Mouse (Mus musculus) embryonic facial prominence, embryonic 14.5 days (tissue): ENCODE results near the gene Rnf225. TPM values are rescaled to one million over a fixed set of nuclear protein-coding genes. Genes with fewer than 3 reads are reported as not detected.

ENCODE experiments used
- ATAC-seq: fragments of 200-750 bp; cut with Nextera tagmentation; 2 replicates; pipeline ENCODE4 v1.8.0; 2017; ENCODE audit warnings: low read depth, moderate number of reproducible peaks, moderate TSS enrichment
- DNase-seq: peaks from one replicate; pipeline ENCODE4 v3.0.0-alpha.2; 2015; ENCODE audit warnings: low spot score
- H3K27ac ChIP-seq: fragments of 300-500 bp; sonication (generic); replicated peaks from 2 replicates; pipeline ENCODE4 v1.5.1; 2014; ENCODE audit warnings: low read depth, mild to moderate bottlenecking, low read length, moderate library complexity
- H3K27me3 ChIP-seq: fragments of 300-500 bp; sonication (generic); replicated peaks from 2 replicates; pipeline ENCODE4 v1.6.1; 2014; ENCODE audit warnings: low read length; ENCODE audit not compliant: control insufficient read depth, insufficient read depth
- H3K36me3 ChIP-seq: fragments of 300-500 bp; sonication (generic); 2 replicates; pipeline ENCODE4 v1.6.1; 2014; ENCODE audit warnings: low read length, mixed read lengths; ENCODE audit not compliant: control insufficient read depth, insufficient read depth
- H3K4me1 ChIP-seq: fragments of 300-500 bp; sonication (generic); 2 replicates; pipeline ENCODE4 v1.6.1; 2014; ENCODE audit warnings: antibody characterized with exemption, low read length; ENCODE audit not compliant: control insufficient read depth, insufficient read depth
- H3K4me2 ChIP-seq: fragments of 300-500 bp; sonication (generic); 2 replicates; pipeline ENCODE4 v1.6.1; 2014; ENCODE audit warnings: low read depth, mild to moderate bottlenecking, low read length, moderate library complexity, mixed read lengths
- H3K4me3 ChIP-seq: fragments of 300-500 bp; sonication (generic); 2 replicates; pipeline ENCODE4 v1.5.1; 2014; ENCODE audit warnings: low read depth, mild to moderate bottlenecking, low read length
- H3K9ac ChIP-seq: fragments of 300-500 bp; sonication (generic); 2 replicates; pipeline ENCODE4 v1.6.1; 2014; ENCODE audit warnings: low read depth, mild to moderate bottlenecking, low read length, moderate library complexity, mixed read lengths
- H3K9me3 ChIP-seq: fragments of 300-500 bp; sonication (generic); 2 replicates; pipeline ENCODE4 v1.6.1; 2016; ENCODE audit warnings: low read length; ENCODE audit not compliant: control insufficient read depth
- WGBS: fragments of 180-500 bp; shearing (Covaris S2); extraction: QIAGEN DNeasy Blood & Tissue Kit; methylation state at CpG from one replicate; pipeline ENCODE4 v1.1.7; 2014; 5-methylcytosine and 5-hydroxymethylcytosine counted together
- polyA plus RNA-seq: library from polyadenylated mRNA; unstranded; fragments of >200 nt; fragmentation: Nextera tagmentation; extraction: Ambion mirVana; gene quantifications from 2 replicates; pipeline ENCODE4 v1.2.1, GENCODE M21; 2014

Rnf225 gene
- polyA plus RNA-seq, 1 experiment from 2014 or later, result 0.49 TPM

GRCm38 (mm10) chr7:12980291-12980690, 53.1 kb downstream of the Rnf225 start:
- ATAC-seq (no peak), DNase-seq (no peak)
- H3K9ac ChIP-seq, result no peak overlapping the region
- no peaks in the 10 kb centered on the region for H3K9me3 ChIP-seq
- H3K36me3 ChIP-seq, result peaks cover 10% of the 10 kb centered on the region; the same call in 1 of the 2 replicates
- peaks cover 4% of the 10 kb centered on the region; the same call in 1 of the 2 replicates for H3K4me1 ChIP-seq
- no peaks in the 10 kb centered on the region for H3K27me3 ChIP-seq
- H3K27ac ChIP-seq, result no peak overlapping the region
- no peak overlapping the region for H3K4me2 ChIP-seq
- WGBS, result 84% methylated on average over 7 of the region's 7 CpGs
- H3K4me3 ChIP-seq, result no peak overlapping the region

Other genes starting within 250 kb of the Rnf225 start
- gene Vmn2r55, start 242.4 kb upstream of the Rnf225 start, polyA plus RNA-seq, result not detected in 2 replicates
- not detected in 2 replicates for gene Vmn2r56, start 192.4 kb upstream of the Rnf225 start, polyA plus RNA-seq
- 10.1 and 11.3 TPM in 2 replicates for gene Zscan18, start 123.8 kb upstream of the Rnf225 start, polyA plus RNA-seq
- gene Zfp329, start 108.6 kb upstream of the Rnf225 start, polyA plus RNA-seq, result 10.8 and 11.9 TPM in 2 replicates
- gene Zfp110, start 92.7 kb upstream of the Rnf225 start, polyA plus RNA-seq, result 34.2 and 38.0 TPM in 2 replicates
- gene Zfp128, start 46.2 kb upstream of the Rnf225 start, polyA plus RNA-seq, result 4.9 and 5.3 TPM in 2 replicates
- 15.1 and 16.6 TPM in 2 replicates for gene Zscan22, start 29.6 kb upstream of the Rnf225 start, polyA plus RNA-seq
- 1,364 and 1,371 TPM in 2 replicates for gene Rps5, start 5.1 kb upstream of the Rnf225 start, polyA plus RNA-seq
- gene Zfp324, start 38.4 kb downstream of the Rnf225 start, polyA plus RNA-seq, result 9.4 and 10.9 TPM in 2 replicates
- 2.5 and 3.8 TPM in 2 replicates for gene Zfp446, start 50.4 kb downstream of the Rnf225 start, polyA plus RNA-seq
- not detected in 2 replicates for gene Slc27a5, start 70.8 kb downstream of the Rnf225 start, polyA plus RNA-seq
- gene Trim28, start 71.7 kb downstream of the Rnf225 start, polyA plus RNA-seq, result 321 and 352 TPM in 2 replicates
- 20.0 and 23.6 TPM in 2 replicates for gene Zbtb45, start 82.6 kb downstream of the Rnf225 start, polyA plus RNA-seq
- 162 and 169 TPM in 2 replicates for gene Chmp2a, start 107.4 kb downstream of the Rnf225 start, polyA plus RNA-seq
- 140 and 147 TPM in 2 replicates for gene Ube2m, start 110.9 kb downstream of the Rnf225 start, polyA plus RNA-seq
- 2.9 and 4.1 TPM in 2 replicates for gene Mzf1, start 127.3 kb downstream of the Rnf225 start, polyA plus RNA-seq
- gene Vmn1r85, start 167.8 kb downstream of the Rnf225 start, polyA plus RNA-seq, result not detected in 2 replicates
- gene Vmn1r86, start 192.5 kb downstream of the Rnf225 start, polyA plus RNA-seq, result not detected in 2 replicates
- not detected in 2 replicates for gene Vmn1r87, start 212.7 kb downstream of the Rnf225 start, polyA plus RNA-seq
- not detected in 2 replicates for gene Vmn1r88, start 232.2 kb downstream of the Rnf225 start, polyA plus RNA-seq